Mouse (Mus musculus) central nervous system, embryonic 11.5 days (tissue): Measurements from ENCODE around the gene Olfr746. TPM values are rescaled to one million over a fixed set of nuclear protein-coding genes. Genes with fewer than 3 reads are reported as not detected.

Source experiments
- polyA plus RNA-seq: library from polyadenylated mRNA; depleted of rRNA; stranded (reverse); fragments of >200 nt; gene quantifications from 2 replicates; pipeline ENCODE4 v1.2.3, GENCODE M21; 2012; rRNA removed

Olfr746 gene
- polyA plus RNA-seq: not detected in 2 replicates

DNA sequence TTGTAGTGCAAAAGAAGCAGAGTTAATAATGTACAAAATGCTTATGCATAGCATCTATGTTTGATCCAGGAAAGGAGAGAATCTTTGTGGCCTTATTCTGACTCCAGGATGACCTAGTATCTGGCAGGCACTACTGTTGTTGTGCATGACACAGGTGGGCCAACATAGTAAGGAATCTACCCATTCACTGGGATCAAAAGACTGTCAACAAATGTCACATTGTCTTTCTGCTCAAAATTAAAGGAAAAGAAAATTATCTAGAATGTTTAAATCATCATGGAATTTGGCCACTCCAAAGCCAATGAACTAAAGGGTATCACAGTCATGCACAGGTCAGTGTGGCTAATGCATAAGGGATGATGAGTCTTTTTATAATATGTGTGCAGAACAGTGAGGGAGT lies at the start of gene Olfr746:
TSS of gene Olfr746 (plus strand) at position 301 of the 400 bp plus-strand sequence.

DNA sequence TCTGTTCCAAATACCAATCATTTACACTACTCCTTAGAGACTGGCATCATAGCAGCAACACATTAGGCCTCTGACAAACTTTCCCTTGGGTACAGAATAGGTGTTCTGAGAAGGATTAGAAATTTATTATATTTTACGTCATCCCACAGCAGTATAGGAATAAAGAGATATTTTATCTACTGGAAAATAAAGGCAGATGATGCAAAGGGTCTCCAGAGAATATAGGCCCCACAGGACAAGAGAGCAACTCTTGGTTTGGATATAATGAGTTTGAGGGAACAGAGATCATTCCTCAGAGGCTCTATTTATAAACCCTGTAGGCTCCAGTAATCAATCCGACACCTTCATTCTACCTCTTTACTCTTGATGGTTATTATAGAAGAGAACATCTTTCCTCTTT lies 32.3 kb upstream of the Olfr746 start, which contains the start of gene Olfr744:
TSS of gene Olfr744 (plus strand) at position 301 of the 400 bp plus-strand sequence.

GRCm38 (mm10) chr14:50639088-50639487 lies 7.8 kb upstream of the Olfr746 start, which contains the start of gene Olfr745:
Olfr745 (plus strand) TSS chr14:50639388.

GRCm38 (mm10) chr14:50693106-50693505 lies 46.2 kb downstream of the Olfr746 start, which contains the start of gene Olfr747:
Olfr747 (minus strand) TSS chr14:50693206.

Other genes starting within 250 kb of the Olfr746 start
- gene Olfr738, start 239.5 kb upstream of the Olfr746 start, polyA plus RNA-seq: not detected in 2 replicates
- gene Olfr739, start 228.5 kb upstream of the Olfr746 start, polyA plus RNA-seq: not detected in 2 replicates
- gene Olfr740, start 201.5 kb upstream of the Olfr746 start, polyA plus RNA-seq: not detected in 2 replicates
- gene Olfr741, start 174.3 kb upstream of the Olfr746 start, polyA plus RNA-seq: not detected in 2 replicates
- not detected in 2 replicates for gene Olfr742, start 143.5 kb upstream of the Olfr746 start, polyA plus RNA-seq
- not detected in 2 replicates for gene Olfr743, start 125.2 kb upstream of the Olfr746 start, polyA plus RNA-seq
- gene Olfr744, start 32.2 kb upstream of the Olfr746 start, polyA plus RNA-seq: not detected in 2 replicates
- not detected in 2 replicates for gene Olfr745, start 7.7 kb upstream of the Olfr746 start, polyA plus RNA-seq
- not detected in 2 replicates for gene Olfr747, start 46.1 kb downstream of the Olfr746 start, polyA plus RNA-seq
- not detected in 2 replicates for gene Olfr748, start 60.3 kb downstream of the Olfr746 start, polyA plus RNA-seq
- gene Olfr749, start 98.0 kb downstream of the Olfr746 start, polyA plus RNA-seq: not detected in 2 replicates
- 98.5 and 117 TPM in 2 replicates for gene Ttc5, start 138.4 kb downstream of the Olfr746 start, polyA plus RNA-seq
- gene Ccnb1ip1, start 160.6 kb downstream of the Olfr746 start, polyA plus RNA-seq: 0.17 TPM in 1 of 2 replicates, not detected in the other
- 93.7 and 103 TPM in 2 replicates for gene Parp2, start 160.8 kb downstream of the Olfr746 start, polyA plus RNA-seq
- gene Tep1, start 223.5 kb downstream of the Olfr746 start, polyA plus RNA-seq: 8.0 and 11.4 TPM in 2 replicates